Mouse (Mus musculus): ENCODE measurements around the gene Tbc1d5.

DNA sequence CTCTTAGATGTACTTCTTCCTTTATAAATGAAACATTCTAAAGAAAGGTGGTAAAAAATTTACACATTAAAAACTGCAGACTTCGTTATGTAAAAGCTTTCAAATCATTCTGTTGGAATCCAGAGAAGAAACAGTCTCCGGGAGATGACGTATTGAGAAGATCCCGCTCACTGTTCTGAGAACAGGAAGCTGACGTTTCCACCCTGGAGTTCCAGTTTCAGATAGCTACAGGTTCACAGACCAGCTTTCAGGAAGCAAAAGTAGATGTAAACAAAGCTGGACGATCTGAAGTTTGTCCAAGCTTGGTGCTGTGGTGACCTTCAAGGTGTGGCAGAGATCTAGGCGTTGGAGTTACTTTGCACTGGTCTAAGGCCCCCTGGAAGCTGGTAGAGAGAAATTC lies 41.9 kb upstream of the Tbc1d5 start:
- TF ChIP-seq CTCF (IDR thresholded peaks at IDR 0.05; ENCODE audit: low read depth, low read length) (no peak), POLR2A (IDR thresholded peaks at IDR 0.05; ENCODE audit: insufficient read depth, low read length) (no peak)

Data from ES-Bruce4 (cell line).